Mouse (Mus musculus) left cerebral cortex, adult 9 months (tissue): Measurements from ENCODE around the gene Catsper2.

ENCODE experiments used
- DNase-seq, 2 experiments: peaks; one replicate each; pipeline ENCODE4 v3.0.0; 2022; ENCODE audit warnings: low spot score in 2 of 2

Catsper2 gene

GRCm38 (mm10) chr2:121413387-121414042 is at the start of gene Catsper2, which contains the start of gene Pdia3:
Gene Catsper2, minus strand, starts transcription at chr2:121413792.
Gene Pdia3, plus strand, starts transcription at chr2:121413775.
- peak; percentile 89 to 95 for DNase-seq

GRCm38 (mm10) chr2:121460071-121460470 is 46.5 kb upstream of the Catsper2 start:
- no peak for DNase-seq

DNA sequence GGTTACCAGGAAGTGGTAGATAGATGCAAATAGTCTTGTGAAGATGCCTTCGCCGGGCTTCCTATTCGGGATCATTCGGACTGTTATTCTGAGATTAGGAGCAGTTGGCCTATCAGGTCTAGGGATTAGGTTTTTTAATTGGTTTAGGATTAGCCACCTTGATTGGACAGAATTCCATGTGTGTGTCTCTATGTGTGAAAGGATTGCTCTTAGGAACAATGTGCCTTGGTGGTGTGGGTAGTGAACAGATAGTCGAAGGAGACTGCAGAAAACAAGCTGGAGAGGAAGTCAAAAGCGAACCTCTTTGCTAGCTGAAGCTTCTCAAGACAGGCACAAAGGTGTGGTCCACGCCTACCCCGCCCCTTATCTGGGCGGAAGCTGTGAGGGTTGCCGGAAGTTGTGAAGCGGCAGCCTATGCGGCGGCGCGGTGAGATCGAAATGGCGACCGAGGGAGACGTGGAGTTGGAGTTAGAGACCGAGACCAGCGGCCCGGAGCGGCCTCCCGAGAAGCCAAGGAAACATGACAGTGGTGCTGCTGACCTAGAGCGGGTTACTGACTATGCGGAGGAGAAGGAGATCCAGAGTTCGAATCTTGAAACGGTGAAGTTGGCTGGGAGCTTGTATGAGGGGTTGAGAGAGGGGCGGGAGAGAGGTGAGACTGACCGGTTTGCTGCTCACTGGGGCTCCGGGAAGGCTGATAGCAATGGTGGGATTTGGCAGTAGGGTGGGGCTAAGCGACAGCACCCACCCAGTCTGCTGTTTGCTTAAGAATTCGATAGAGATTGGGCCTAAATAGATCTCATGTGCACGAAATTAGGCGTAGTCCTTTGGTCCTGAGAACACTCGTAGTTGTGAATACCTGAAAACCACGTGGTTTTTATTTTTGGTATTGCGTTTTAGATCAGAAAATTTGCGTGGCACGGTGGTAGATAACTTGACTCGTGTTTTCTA is 43.4 kb upstream of the Catsper2 start, which contains the start of gene Serinc4:
Serinc4 (minus strand) TSS at position 90 of the 951 bp plus-strand sequence.
- peak in 1 of 2 experiments; percentile 83 for DNase-seq

DNA sequence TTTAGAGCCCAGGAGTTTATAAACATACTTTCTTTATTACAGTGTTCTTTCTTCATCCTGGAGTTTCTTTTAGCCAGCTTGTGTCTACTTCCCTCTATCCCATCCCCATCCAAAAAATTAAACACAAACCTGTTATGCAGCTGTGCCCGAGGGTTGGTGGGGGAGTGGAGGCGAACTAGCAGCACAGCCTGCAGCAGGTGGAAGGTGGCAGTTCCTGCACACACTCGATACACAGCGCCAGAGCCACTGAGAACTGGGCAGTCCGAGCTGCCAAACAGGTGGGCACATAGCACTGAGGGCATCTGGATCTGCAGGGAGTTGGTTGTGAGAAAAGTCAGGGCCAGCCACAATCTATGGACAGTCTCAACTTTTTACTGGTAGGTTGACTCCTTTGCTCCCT is 41.9 kb upstream of the Catsper2 start:
- DNase-seq: no peak

- no peak for DNase-seq
These were observed 40.3 kb upstream of the Catsper2 start for GRCm38 (mm10) chr2:121453917-121454316.

GRCm38 (mm10) chr2:121452990-121453389 is 39.4 kb upstream of the Catsper2 start, which contains the start of gene Hypk:
Gene Hypk, plus strand, starts transcription at chr2:121453290.
- no peak for DNase-seq

DNA sequence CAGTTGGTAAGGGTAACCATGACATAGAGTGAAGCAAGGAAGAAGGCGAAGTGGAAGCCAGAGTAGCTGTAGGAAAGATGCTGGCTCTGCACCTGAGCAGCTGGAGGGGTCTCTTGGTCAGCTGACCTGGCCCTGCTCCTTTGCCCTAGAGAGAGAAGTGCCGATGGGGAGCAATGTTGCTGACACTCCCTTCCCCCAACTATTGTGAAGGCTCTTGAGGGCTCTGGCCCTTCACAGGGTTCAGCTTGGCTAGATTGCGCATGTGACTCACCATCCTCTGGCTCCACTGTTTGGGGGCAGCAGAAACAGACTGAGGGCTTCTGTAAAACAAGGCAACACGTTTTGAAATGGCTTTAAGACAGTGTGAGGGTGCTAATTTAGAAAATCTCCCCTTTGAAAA is 38.8 kb upstream of the Catsper2 start:
- no peak for DNase-seq

GRCm38 (mm10) chr2:121450093-121450492 is 36.5 kb upstream of the Catsper2 start:
- no peak for DNase-seq

- no peak for DNase-seq
These were observed 36.0 kb upstream of the Catsper2 start for GRCm38 (mm10) chr2:121449545-121450011.

DNA sequence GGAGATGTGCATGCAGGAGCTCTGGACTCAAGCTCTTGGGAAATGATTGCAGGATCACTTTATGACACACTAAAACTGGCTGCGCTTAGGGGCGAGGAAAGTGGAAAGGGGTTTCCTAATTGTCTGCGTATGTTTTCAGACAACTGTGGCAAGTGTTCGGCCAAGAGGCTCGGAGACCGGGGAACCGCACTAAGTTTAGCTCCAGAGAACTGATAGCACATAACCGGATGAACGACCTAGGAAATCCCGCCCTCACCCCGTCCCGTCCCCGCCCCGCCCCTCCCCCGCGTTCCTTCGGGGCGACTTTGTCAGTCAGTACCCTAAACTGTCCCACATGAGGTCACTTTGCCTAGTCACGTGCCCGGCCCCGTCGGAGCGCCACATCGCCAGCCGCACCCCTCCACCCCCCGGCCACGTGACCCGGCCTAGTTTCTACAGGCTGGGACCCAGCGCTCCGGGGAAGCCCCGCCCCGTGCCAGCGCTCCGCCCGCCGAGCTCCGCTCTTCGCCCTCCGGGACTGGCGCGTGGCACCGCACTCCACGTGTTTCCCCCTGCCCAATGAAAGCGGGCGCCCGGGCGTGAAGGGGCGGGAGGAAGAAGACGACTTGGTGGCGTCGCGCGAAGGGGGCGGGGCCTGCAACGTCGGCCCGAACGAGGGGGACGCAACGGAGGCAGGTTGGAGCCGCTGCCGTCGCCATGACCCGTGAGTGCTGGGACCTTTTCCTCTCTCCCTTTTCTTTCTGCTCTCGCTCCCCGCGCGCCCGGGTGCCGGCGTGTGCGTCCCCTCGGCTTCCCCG is 35.3 kb upstream of the Catsper2 start, which contains the start of gene Serf2:
Serf2 (plus strand) TSS at position 457 of the 797 bp plus-strand sequence.
- DNase-seq: peak; percentile 98 to 99

DNA sequence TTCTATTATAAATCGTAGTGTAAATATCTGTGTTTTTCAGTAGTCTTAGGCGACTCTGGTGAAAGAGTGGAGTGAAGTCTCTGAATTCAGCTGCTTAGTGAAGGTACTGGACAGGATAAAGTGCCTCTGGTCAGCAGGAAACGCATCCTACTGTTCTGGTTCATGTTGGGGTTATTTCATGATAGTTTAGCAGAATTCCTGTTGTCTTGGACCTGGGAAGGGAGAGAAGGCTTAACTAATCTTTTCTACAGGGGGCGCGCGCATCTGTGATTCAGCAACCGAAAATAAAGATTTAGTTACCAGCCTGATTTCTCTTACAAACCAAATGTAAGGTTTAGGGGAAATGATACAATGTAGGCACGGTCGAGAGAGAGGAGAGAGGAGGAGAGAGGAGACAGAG is 34.5 kb upstream of the Catsper2 start:
- peak in 1 of 2 experiments; percentile 55 for DNase-seq

DNA sequence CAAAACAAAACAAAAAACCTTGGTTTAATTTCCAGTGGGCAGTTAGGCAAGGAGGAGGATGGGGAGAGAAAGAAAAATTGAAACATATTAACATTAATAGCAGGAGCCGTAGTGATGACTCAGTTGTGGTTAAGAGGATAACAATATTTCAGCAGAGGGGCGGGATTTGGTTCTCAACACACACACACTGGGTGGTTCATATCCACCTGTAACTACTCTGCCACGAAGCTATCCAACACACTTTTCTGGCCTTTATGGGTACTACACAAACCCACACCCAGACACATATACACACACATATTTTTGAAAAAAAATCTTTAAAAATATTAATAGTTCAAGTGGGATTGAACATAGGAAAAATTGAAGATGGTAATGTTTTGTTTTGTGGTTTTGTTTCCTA is 33.4 kb upstream of the Catsper2 start:
- no peak for DNase-seq

DNA sequence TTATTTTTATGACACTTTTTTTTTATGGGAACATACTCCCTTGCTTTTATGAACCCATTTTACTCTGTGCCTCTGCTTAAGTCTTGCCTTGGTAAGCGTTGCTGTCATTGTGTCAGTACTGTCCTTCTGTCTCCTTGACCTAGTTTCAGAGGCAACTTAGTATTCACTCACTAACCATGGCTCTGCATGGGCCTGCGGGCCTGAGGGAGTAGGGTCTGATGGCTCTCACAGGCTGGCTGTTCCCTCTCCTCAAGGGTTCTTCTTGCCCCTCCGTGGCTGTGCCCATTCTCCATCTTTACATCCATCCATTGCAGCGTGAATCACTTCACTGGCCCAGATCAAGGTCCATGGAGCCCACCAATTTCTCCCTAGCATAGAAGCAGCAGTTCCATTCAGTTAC is 32.9 kb upstream of the Catsper2 start:
- no peak for DNase-seq

DNA sequence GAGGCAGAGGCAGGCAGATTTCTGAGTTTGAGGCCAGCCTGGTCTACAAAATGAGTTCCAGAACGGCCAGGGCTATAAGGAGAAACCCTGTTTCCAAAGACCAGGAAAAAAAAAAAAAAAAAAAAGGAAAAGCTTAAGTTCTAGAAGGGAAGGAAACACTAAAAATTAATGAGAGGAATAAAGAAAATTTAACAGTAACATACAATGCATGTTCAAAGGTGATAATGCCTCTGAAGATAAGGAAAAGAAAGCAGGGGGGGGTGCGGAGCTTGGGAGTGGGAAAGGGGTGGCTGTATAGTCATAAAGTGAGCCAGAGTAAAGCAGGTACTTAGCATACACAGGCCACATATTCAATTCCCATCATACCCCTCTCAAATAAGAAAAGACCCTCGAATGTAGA is 31.5 kb upstream of the Catsper2 start:
- DNase-seq: no peak

GRCm38 (mm10) chr2:121444178-121444577 is 30.6 kb upstream of the Catsper2 start, which contains the start of gene Ell3:
Gene Ell3, minus strand, starts transcription at chr2:121444278.
- DNase-seq: no peak

DNA sequence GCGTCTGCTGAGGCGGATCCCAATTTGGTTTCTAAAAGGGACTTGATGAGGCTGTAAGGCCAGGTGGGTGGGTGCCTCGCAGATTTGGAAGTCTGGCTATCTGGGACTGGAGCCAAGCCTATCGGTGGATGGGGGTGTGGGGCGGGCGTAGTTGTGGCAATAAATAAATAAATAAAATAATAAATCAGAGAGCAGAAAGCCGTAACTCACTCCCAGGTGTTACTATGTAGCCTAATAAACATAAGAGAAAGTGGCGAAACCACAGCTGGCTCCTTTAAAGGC is 29.4 kb upstream of the Catsper2 start:
- DNase-seq: no peak

DNA sequence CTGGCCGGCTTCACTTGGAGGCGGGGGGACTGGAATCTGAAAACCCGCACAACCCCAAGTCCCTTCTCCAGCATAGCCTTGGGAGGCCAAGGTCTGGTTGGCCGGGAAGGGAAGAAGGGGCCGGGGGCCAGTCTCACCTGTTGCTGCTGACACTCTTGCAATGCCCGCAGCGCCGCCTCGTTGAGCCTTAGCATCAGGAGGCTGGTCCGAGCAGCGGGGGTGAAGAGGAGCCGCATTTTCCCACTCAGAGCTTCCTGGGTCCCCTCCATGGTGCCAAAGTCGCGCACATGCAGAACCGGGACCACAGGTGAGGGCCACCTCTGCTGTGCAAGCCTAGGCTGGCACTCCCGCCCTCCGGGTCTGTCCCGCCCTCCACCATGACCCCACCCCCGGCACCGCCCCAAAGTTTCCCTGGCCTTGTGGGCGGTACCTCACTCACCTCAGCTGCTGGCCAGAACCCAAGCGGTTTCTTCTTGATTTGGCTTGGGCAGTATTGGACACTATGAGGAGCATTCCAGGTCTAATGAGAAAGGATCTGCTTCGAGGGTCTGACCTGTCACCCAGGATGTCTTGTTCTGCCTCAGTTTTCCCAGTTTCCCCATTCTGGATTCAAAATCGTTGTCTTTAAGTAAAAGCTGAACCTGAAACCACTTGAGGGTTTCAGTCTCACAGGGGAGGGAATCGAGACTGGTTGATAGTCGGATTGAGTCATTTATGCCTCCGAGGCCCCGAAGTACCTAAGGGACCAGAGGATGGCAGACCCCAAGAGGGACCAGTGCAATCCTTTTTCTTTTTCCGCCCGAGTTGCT is 28.9 kb upstream of the Catsper2 start:
- DNase-seq: no peak

DNA sequence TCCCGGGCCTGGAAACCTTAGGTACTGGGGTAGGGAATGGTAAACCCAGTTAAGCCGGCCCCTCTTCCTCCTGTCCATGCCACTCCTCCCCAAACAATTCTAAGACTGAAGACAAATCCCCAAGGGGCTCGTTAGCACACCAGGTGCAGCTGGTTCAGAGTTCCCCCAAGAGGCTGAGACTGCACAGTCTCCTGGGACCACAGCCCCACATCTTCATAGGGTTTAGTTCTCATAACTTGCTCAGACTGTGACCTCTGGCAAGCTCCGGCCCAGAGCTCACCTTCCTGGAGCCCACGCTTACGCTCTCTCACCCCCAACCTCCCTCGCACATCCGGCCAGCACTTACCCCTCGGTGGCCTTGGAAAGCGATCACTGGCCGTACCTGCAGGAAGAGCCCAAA is 28.2 kb upstream of the Catsper2 start:
- DNase-seq: no peak

DNA sequence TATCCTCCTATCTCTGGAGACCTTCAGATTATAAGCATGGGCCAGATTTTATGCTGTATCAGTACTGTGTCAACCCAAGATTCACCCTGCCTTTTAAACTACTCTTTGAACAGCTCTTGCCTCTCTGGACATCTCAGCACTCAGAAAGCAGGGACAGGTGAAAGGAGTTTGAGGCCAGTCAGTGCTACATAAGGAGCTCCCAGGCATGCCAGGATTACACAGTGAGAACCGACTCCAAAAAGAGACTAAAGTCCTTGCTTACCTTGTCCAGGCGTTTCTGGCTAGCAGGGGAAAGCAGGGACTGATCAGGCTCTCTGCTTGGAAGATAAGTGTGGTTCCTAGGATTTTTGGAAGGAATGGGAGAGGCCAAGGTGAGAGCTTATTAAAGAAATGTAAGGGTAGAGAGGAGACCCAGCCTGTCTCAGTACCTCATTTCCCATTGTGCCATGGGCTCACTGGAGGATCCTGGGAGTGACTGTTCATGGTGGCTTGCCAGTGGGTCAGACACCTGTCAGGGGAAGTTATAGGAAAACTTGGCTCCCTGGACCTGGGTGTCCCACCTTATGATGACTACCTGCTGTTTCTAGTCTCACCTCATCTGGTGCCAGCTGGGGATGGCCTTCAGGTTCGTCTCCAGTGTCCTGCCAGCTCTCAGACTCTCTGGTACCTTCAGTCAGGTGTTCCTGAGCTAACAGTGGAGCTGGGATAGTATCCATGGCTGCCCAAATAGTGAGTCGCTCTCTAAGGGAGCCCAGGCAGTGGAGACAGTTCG is 27.4 kb upstream of the Catsper2 start:
- DNase-seq: no peak

- DNase-seq: no peak
These were observed 26.2 kb upstream of the Catsper2 start for GRCm38 (mm10) chr2:121439746-121440145.
